Mouse (Mus musculus) lung, postnatal 0 days (tissue): ENCODE results near the gene Fam243. TPM values are rescaled to one million over a fixed set of nuclear protein-coding genes. Genes with fewer than 3 reads are reported as not detected.
A peak's percentile ranks its signal among the peaks of the same experiment; 100 is the strongest.

ENCODE experiments used
- ATAC-seq: fragments of 200-750 bp; cut with Nextera tagmentation; 2 replicates; pipeline ENCODE4 v1.8.0; 2017; ENCODE audit warnings: moderate library complexity
- DNase-seq: peaks from one replicate; pipeline ENCODE4 v3.0.0-alpha.2; 2016; ENCODE audit warnings: low spot score
- H3K27ac ChIP-seq: fragments of 300-500 bp; sonication (generic); 2 replicates; pipeline ENCODE4 v1.5.1; 2014; ENCODE audit warnings: antibody characterized with exemption, mild to moderate bottlenecking, low read length, mixed read lengths
- H3K27me3 ChIP-seq: fragments of 300-500 bp; sonication (generic); replicated peaks from 2 replicates; pipeline ENCODE4 v1.6.1; 2014; ENCODE audit warnings: low read length, mixed read lengths; ENCODE audit not compliant: insufficient read depth
- H3K36me3 ChIP-seq: fragments of 300-500 bp; sonication (generic); 2 replicates; pipeline ENCODE4 v1.6.1; 2014; ENCODE audit warnings: low read length, mixed read lengths; ENCODE audit not compliant: insufficient read depth
- H3K4me1 ChIP-seq: fragments of 300-500 bp; sonication (generic); 2 replicates; pipeline ENCODE4 v1.6.1; 2014; ENCODE audit warnings: antibody characterized with exemption, low read depth, low read length, mixed read lengths; ENCODE audit not compliant: insufficient read depth
- H3K4me2 ChIP-seq: fragments of 300-500 bp; sonication (generic); replicated peaks from 2 replicates; pipeline ENCODE4 v1.6.1; 2014; ENCODE audit warnings: low read depth, mild to moderate bottlenecking, low read length, moderate library complexity, mixed read lengths
- H3K4me3 ChIP-seq: fragments of 300-500 bp; sonication (generic); 2 replicates; pipeline ENCODE4 v1.5.1; 2014; ENCODE audit warnings: low read depth, low read length
- H3K9ac ChIP-seq: fragments of 300-500 bp; sonication (generic); replicated peaks from 2 replicates; pipeline ENCODE4 v1.6.1; 2014; ENCODE audit warnings: low read depth, mild to moderate bottlenecking
- H3K9me3 ChIP-seq: fragments of 300-500 bp; sonication (generic); 2 replicates; pipeline ENCODE4 v1.6.1; 2016; ENCODE audit warnings: low read length, mixed read lengths
- CTCF ChIP-seq: IDR thresholded peaks from 2 replicates; pipeline ENCODE4 v1.5.1; 2016; ENCODE audit warnings: antibody characterized with exemption, mild to moderate bottlenecking
- EP300 ChIP-seq: IDR thresholded peaks from 2 replicates; pipeline ENCODE4 v1.6.1; 2016; ENCODE audit warnings: antibody characterized with exemption, mild to moderate bottlenecking, control low read depth
- WGBS: fragments of 180-500 bp; shearing (Covaris S2); extraction: QIAGEN DNeasy Blood & Tissue Kit; methylation state at CpG from one replicate; pipeline ENCODE4 v1.1.7; 2014; 5-methylcytosine and 5-hydroxymethylcytosine counted together
- polyA plus RNA-seq: library from polyadenylated mRNA; unstranded; fragments of >200 nt; fragmentation: Nextera tagmentation; extraction: Ambion mirVana; gene quantifications from 2 replicates; pipeline ENCODE4 v1.2.1, GENCODE M21; 2015

Fam243 gene
- polyA plus RNA-seq = not detected in 2 replicates

GRCm38 (mm10) chr16:92321341-92321740 is at the start of gene Fam243:
Gene Fam243, minus strand, starts transcription at chr16:92321441.
- ATAC-seq = no peak
- 84% methylated on average over 8 of the region's 8 CpGs for WGBS

GRCm38 (mm10) chr16:92369260-92369659 is 48.0 kb upstream of the Fam243 start:
- no peak overlapping the region for H3K27ac ChIP-seq
- H3K4me3 ChIP-seq = no peak overlapping the region
- no peaks in the 10 kb centered on the region for H3K36me3 ChIP-seq
- TF ChIP-seq CTCF (no peak), EP300 (no peak)
- no peak overlapping the region for H3K9ac ChIP-seq
- ATAC-seq (peak; percentile 70), DNase-seq (peak; percentile 83)
- H3K4me1 ChIP-seq = no peaks in the 10 kb centered on the region
- H3K4me2 ChIP-seq = no peak overlapping the region
- 31% methylated on average over 2 of the region's 2 CpGs for WGBS
- H3K27me3 ChIP-seq = no peaks in the 10 kb centered on the region
- no peaks in the 10 kb centered on the region for H3K9me3 ChIP-seq

More at GRCm38 (mm10) chr16:92321341-92321740, at the start of gene Fam243:
- no peak for DNase-seq
- Histone ChIP-seq H3K4me2 (no peak within 1 kb of the TSS), H3K36me3 (no peaks in the 10 kb centered on the region; the same call in 1 of the 2 replicates), H3K9me3 (no peaks in the 10 kb centered on the region), H3K9ac (no peak within 1 kb of the TSS), H3K27me3 (no peaks in the 10 kb centered on the region), H3K27ac (no peak within 1 kb of the TSS), H3K4me1 (no peaks in the 10 kb centered on the region), H3K4me3 (no peak within 1 kb of the TSS)
- TF ChIP-seq EP300 = no peak
- TF ChIP-seq CTCF = no peak

- DNase-seq (no peak), ATAC-seq (no peak)
- TF ChIP-seq CTCF (no peak), EP300 (no peak)
- Histone ChIP-seq H3K36me3 (no peaks in the 10 kb centered on the region), H3K4me1 (no peaks in the 10 kb centered on the region), H3K4me2 (no peak overlapping the region), H3K9me3 (no peaks in the 10 kb centered on the region), H3K27ac (no peak overlapping the region), H3K4me3 (no peak overlapping the region), H3K27me3 (no peaks in the 10 kb centered on the region), H3K9ac (no peak overlapping the region)
- 46% methylated on average over 7 of the region's 7 CpGs for WGBS
These were observed 44.2 kb upstream of the Fam243 start for GRCm38 (mm10) chr16:92365477-92365876.

GRCm38 (mm10) chr16:92360711-92361110 is 39.5 kb upstream of the Fam243 start:
- Histone ChIP-seq H3K36me3 (no peaks in the 10 kb centered on the region), H3K27ac (no peak overlapping the region), H3K9me3 (no peaks in the 10 kb centered on the region), H3K4me1 (no peaks in the 10 kb centered on the region), H3K9ac (no peak overlapping the region), H3K4me3 (no peak overlapping the region), H3K4me2 (no peak overlapping the region), H3K27me3 (no peaks in the 10 kb centered on the region)
- TF ChIP-seq EP300 = no peak
- TF ChIP-seq CTCF = no peak
- ATAC-seq (no peak), DNase-seq (no peak)
- 53% methylated on average over 7 of the region's 7 CpGs for WGBS

GRCm38 (mm10) chr16:92359229-92359628 is 38.0 kb upstream of the Fam243 start, which contains the start of gene Kcne1:
Gene Kcne1, minus strand, starts transcription at chr16:92359468.
- Histone ChIP-seq H3K4me1 (no peaks in the 10 kb centered on the region), H3K27me3 (no peaks in the 10 kb centered on the region), H3K9ac (no peak within 1 kb of the TSS), H3K9me3 (no peaks in the 10 kb centered on the region), H3K4me3 (no peak within 1 kb of the TSS), H3K4me2 (0 out of 2 replicates have a peak within 1 kb of the TSS, but pooled peaks have one; percentile 5), H3K27ac (no peak within 1 kb of the TSS), H3K36me3 (no peaks in the 10 kb centered on the region)
- 30% methylated on average over 9 of the region's 9 CpGs for WGBS
- ATAC-seq = peak; percentile 25; the same call in 1 of the 2 replicates
- no peak for TF ChIP-seq CTCF
- no peak for TF ChIP-seq EP300
- DNase-seq = no peak

GRCm38 (mm10) chr16:92358734-92359133 is 37.5 kb upstream of the Fam243 start:
- H3K27ac ChIP-seq = no peak overlapping the region
- no peaks in the 10 kb centered on the region for H3K36me3 ChIP-seq
- DNase-seq (no peak), ATAC-seq (0 out of 2 replicates have a peak, but pooled peaks have one; percentile 8)
- H3K4me3 ChIP-seq = no peak overlapping the region
- H3K4me2 ChIP-seq = 0 out of 2 replicates have a peak overlapping the region, but pooled peaks have one; percentile 5
- H3K27me3 ChIP-seq = no peaks in the 10 kb centered on the region
- H3K9me3 ChIP-seq = no peaks in the 10 kb centered on the region
- 23% methylated on average over 9 of the region's 9 CpGs for WGBS
- TF ChIP-seq EP300 (no peak), CTCF (no peak)
- H3K4me1 ChIP-seq = no peaks in the 10 kb centered on the region
- no peak overlapping the region for H3K9ac ChIP-seq

- WGBS = 78% methylated on average over 10 of the region's 10 CpGs
- Histone ChIP-seq H3K9ac (no peak overlapping the region), H3K4me1 (no peaks in the 10 kb centered on the region), H3K4me2 (no peak overlapping the region), H3K9me3 (no peaks in the 10 kb centered on the region), H3K4me3 (no peak overlapping the region), H3K36me3 (no peaks in the 10 kb centered on the region), H3K27ac (no peak overlapping the region), H3K27me3 (no peaks in the 10 kb centered on the region)
- no peak for TF ChIP-seq CTCF
- TF ChIP-seq EP300 = no peak
- DNase-seq (no peak), ATAC-seq (no peak)
These were observed 36.3 kb upstream of the Fam243 start for GRCm38 (mm10) chr16:92357566-92357965.
